Mouse (Mus musculus) ES-Bruce4 (cell line): ENCODE results near the gene Nlrp10. TPM values are rescaled to one million over a fixed set of nuclear protein-coding genes. Genes with fewer than 3 reads are reported as not detected.

ENCODE experiments used
- H3K27ac ChIP-seq: 2 replicates; pipeline ENCODE4 v1.5.1; 2012; ENCODE audit warnings: low read length, inconsistent platforms; ENCODE audit not compliant: insufficient read depth
- H3K27me3 ChIP-seq: 2 replicates; pipeline ENCODE4 v1.6.1; 2012; ENCODE audit warnings: mild to moderate bottlenecking, low read length, inconsistent platforms; ENCODE audit not compliant: control insufficient read depth, poor library complexity, insufficient read depth, severe bottlenecking
- H3K36me3 ChIP-seq: 2 replicates; pipeline ENCODE4 v1.6.1; 2012; ENCODE audit warnings: inconsistent platforms, mild to moderate bottlenecking, low read length, moderate library complexity; ENCODE audit not compliant: control insufficient read depth, poor library complexity, insufficient read depth, severe bottlenecking
- H3K4me1 ChIP-seq: one replicate; pipeline ENCODE4 v1.8.1; 2011; ENCODE audit warnings: low read length; ENCODE audit not compliant: control insufficient read depth, insufficient read depth
- H3K4me3 ChIP-seq: 2 replicates; pipeline ENCODE4 v1.5.1; 2011; ENCODE audit warnings: low read depth, mild to moderate bottlenecking, low read length
- H3K9ac ChIP-seq: 2 replicates; pipeline ENCODE4 v1.6.1; 2012; ENCODE audit warnings: low read depth, mild to moderate bottlenecking, inconsistent platforms; ENCODE audit not compliant: poor library complexity, severe bottlenecking
- H3K9me3 ChIP-seq: replicated peaks from 2 replicates; pipeline ENCODE4 v1.6.1; 2012; ENCODE audit warnings: mild to moderate bottlenecking, low read length, inconsistent platforms; ENCODE audit not compliant: control insufficient read depth, poor library complexity, insufficient read depth, severe bottlenecking
- CTCF ChIP-seq: IDR thresholded peaks from one replicate; pipeline ENCODE4 v1.8.1; 2011; ENCODE audit warnings: low read depth, low read length
- EP300 ChIP-seq: IDR thresholded peaks from 2 replicates; pipeline ENCODE4 v1.6.1; 2011; ENCODE audit warnings: low read depth, low read length; ENCODE audit not compliant: insufficient read depth
- POLR2A ChIP-seq: IDR thresholded peaks from one replicate; pipeline ENCODE4 v1.8.1; 2011; ENCODE audit warnings: low read length; ENCODE audit not compliant: insufficient read depth
- polyA plus RNA-seq: library from polyadenylated mRNA; stranded (reverse); fragments of >200 nt; gene quantifications from 2 replicates; pipeline ENCODE4 v1.2.4, GENCODE M21; 2011; ENCODE audit warnings: low read depth; ENCODE audit not compliant: missing spikeins, insufficient read depth, insufficient read length

Gene Nlrp10
- polyA plus RNA-seq, 1 experiment = not detected

- no peak overlapping the region for H3K4me3 ChIP-seq
- H3K9me3 ChIP-seq = no peaks in the 10 kb centered on the region
- no peak for TF ChIP-seq EP300
- TF ChIP-seq CTCF = no peak
- no peak for TF ChIP-seq POLR2A
- no peaks in the 10 kb centered on the region for H3K27me3 ChIP-seq
- no peaks in the 10 kb centered on the region for H3K4me1 ChIP-seq
- no peak overlapping the region for H3K27ac ChIP-seq
- H3K9ac ChIP-seq = no peak overlapping the region
- H3K36me3 ChIP-seq = no peaks in the 10 kb centered on the region
Observed at GRCm38 (mm10) chr7:108928280-108929188, 1.4 kb downstream of the Nlrp10 start.

GRCm38 (mm10) chr7:108927043-108927442 is 2.9 kb downstream of the Nlrp10 start:
- no peak overlapping the region for H3K9ac ChIP-seq
- H3K36me3 ChIP-seq = no peaks in the 10 kb centered on the region
- no peak overlapping the region for H3K4me3 ChIP-seq
- H3K9me3 ChIP-seq = no peaks in the 10 kb centered on the region
- H3K27ac ChIP-seq = no peak overlapping the region
- H3K27me3 ChIP-seq = no peaks in the 10 kb centered on the region
- H3K4me1 ChIP-seq = no peaks in the 10 kb centered on the region
- TF ChIP-seq CTCF = no peak
- TF ChIP-seq POLR2A = no peak
- TF ChIP-seq EP300 = no peak

- Histone ChIP-seq H3K36me3 (no peaks in the 10 kb centered on the region), H3K9ac (no peak overlapping the region), H3K27ac (no peak overlapping the region), H3K4me3 (no peak overlapping the region), H3K9me3 (no peaks in the 10 kb centered on the region), H3K4me1 (no peaks in the 10 kb centered on the region), H3K27me3 (no peaks in the 10 kb centered on the region)
- TF ChIP-seq EP300 (no peak), CTCF (no peak), POLR2A (no peak)
Observed at GRCm38 (mm10) chr7:108903969-108904368, 26.0 kb downstream of the Nlrp10 start.

- no peak within 1 kb of the TSS for H3K4me3 ChIP-seq
- no peak within 1 kb of the TSS for H3K27ac ChIP-seq
- H3K9me3 ChIP-seq = no peaks in the 10 kb centered on the region
- no peak within 1 kb of the TSS for H3K9ac ChIP-seq
- no peaks in the 10 kb centered on the region for H3K4me1 ChIP-seq
- TF ChIP-seq POLR2A = no peak
- no peak for TF ChIP-seq EP300
- no peak for TF ChIP-seq CTCF
- H3K27me3 ChIP-seq = no peaks in the 10 kb centered on the region
- H3K36me3 ChIP-seq = no peaks in the 10 kb centered on the region
Observed at GRCm38 (mm10) chr7:108894320-108894719, 35.7 kb downstream of the Nlrp10 start, which contains the start of gene Olfr519. Gene Olfr519, minus strand, starts transcription at chr7:108894420.

- Histone ChIP-seq H3K36me3 (no peaks in the 10 kb centered on the region), H3K4me3 (no peak within 1 kb of the TSS), H3K4me1 (no peaks in the 10 kb centered on the region), H3K9me3 (no peaks in the 10 kb centered on the region), H3K9ac (no peak within 1 kb of the TSS), H3K27me3 (no peaks in the 10 kb centered on the region), H3K27ac (no peak within 1 kb of the TSS)
- TF ChIP-seq POLR2A (no peak), EP300 (no peak)
Observed at GRCm38 (mm10) chr7:108884906-108885305, 45.1 kb downstream of the Nlrp10 start, which contains the start of gene Olfr518. Gene Olfr518, minus strand, starts transcription at chr7:108885006.

GRCm38 (mm10) chr7:108872279-108872678 is 57.7 kb downstream of the Nlrp10 start, which contains the start of gene Olfr517:
Gene Olfr517, minus strand, starts transcription at chr7:108872379.
- no peaks in the 10 kb centered on the region for H3K27me3 ChIP-seq
- no peak within 1 kb of the TSS for H3K4me3 ChIP-seq
- no peak within 1 kb of the TSS for H3K27ac ChIP-seq
- H3K9ac ChIP-seq = no peak within 1 kb of the TSS
- no peaks in the 10 kb centered on the region for H3K4me1 ChIP-seq
- H3K36me3 ChIP-seq = no peaks in the 10 kb centered on the region
- TF ChIP-seq POLR2A (no peak), CTCF (no peak), EP300 (no peak)
- H3K9me3 ChIP-seq = no peaks in the 10 kb centered on the region

Other genes starting within 250 kb of the Nlrp10 start
- not detected in 2 replicates for gene Olfr512, start 216.9 kb downstream of the Nlrp10 start, polyA plus RNA-seq
- not detected in 2 replicates for gene Olfr513, start 179.2 kb downstream of the Nlrp10 start, polyA plus RNA-seq
- gene Olfr514, start 104.2 kb downstream of the Nlrp10 start, polyA plus RNA-seq = not detected in 2 replicates
- not detected in 2 replicates for gene Olfr516, start 79.6 kb downstream of the Nlrp10 start, polyA plus RNA-seq
- not detected in 2 replicates for gene Olfr517, start 57.8 kb downstream of the Nlrp10 start, polyA plus RNA-seq
- gene Olfr518, start 45.2 kb downstream of the Nlrp10 start, polyA plus RNA-seq = not detected in 2 replicates
- not detected in 2 replicates for gene Olfr519, start 35.8 kb downstream of the Nlrp10 start, polyA plus RNA-seq
- gene Eif3f, start 4.2 kb upstream of the Nlrp10 start, polyA plus RNA-seq = 223 and 235 TPM in 2 replicates
- 3.2 and 3.8 TPM in 2 replicates for gene Tub, start 20.2 kb upstream of the Nlrp10 start, polyA plus RNA-seq
- 2.7 and 5.4 TPM in 2 replicates for gene Ric3, start 153.2 kb upstream of the Nlrp10 start, polyA plus RNA-seq
- gene Lmo1, start 245.0 kb upstream of the Nlrp10 start, polyA plus RNA-seq = 1.3 and 2.0 TPM in 2 replicates